Mouse (Mus musculus) thymus, adult 2 months (tissue): ENCODE results near the gene Lima1.

ENCODE experiments used
- CTCF ChIP-seq: fragments of 200-500 bp; IDR thresholded peaks from 2 replicates; pipeline ENCODE4 v1.5.1; 2012; ENCODE audit warnings: mild to moderate bottlenecking, control low read depth, low read length, moderate library complexity, borderline replicate concordance; ENCODE audit not compliant: control insufficient read depth, poor library complexity, insufficient read depth; ENCODE audit errors: extremely low read depth
- POLR2A ChIP-seq: fragments of 200-500 bp; IDR thresholded peaks from 2 replicates; pipeline ENCODE4 v1.6.1; 2012; ENCODE audit warnings: mild to moderate bottlenecking, low read length, control low read depth, moderate library complexity; ENCODE audit not compliant: control insufficient read depth, poor library complexity, insufficient read depth; ENCODE audit errors: extremely low read depth

DNA sequence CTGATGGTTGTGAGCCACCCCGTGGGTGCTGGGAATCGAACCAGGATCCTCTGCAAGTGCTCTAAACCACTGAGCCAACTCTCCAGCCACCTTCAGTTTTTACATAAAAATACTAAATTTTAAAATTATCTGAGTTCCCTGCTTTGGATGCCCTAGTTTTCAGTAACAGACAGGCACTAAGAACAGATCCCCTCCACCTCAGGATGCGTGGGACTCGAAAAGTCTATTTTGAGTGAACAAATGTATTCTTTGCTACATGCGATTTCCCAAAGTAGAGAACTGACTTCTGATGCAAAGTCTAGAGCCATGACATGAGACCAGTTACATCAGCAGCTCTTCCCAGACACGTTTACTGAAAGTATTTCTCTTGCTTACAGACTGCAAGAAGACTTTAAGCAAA is 84.8 kb downstream of the Lima1 start:
- TF ChIP-seq CTCF (no peak), POLR2A (no peak)
